Mouse (Mus musculus) layer of hippocampus, adult 18-20 months (tissue): ENCODE measurements around the gene Rreb1. TPM values are rescaled to one million over a fixed set of nuclear protein-coding genes. Genes with fewer than 3 reads are reported as not detected.
A peak's percentile ranks its signal among the peaks of the same experiment; 100 is the strongest.

Source experiments
- DNase-seq, 2 experiments: peaks; one replicate each; pipeline ENCODE4 v3.0.0; 2022; ENCODE audit warnings: low spot score in 2 of 2
- long read RNA-seq: library from polyadenylated mRNA; stranded (forward); transcript quantifications from one replicate; pipeline ENCODE4 v2.0.0, GENCODE M21; 2021
- total RNA-seq, 2 experiments: library from RNA; stranded (reverse); gene quantifications; 2 replicates each; pipeline ENCODE4 v1.2.3; 2021

The Rreb1 gene
- total RNA-seq = 10 to 100 TPM; 75.1 to 85.3 TPM
- long read RNA-seq, partial matches to known transcripts = 17 of 32 reads
- long read RNA-seq, other reads (novel, unspliced or antisense) = 15 of 32 reads

DNA sequence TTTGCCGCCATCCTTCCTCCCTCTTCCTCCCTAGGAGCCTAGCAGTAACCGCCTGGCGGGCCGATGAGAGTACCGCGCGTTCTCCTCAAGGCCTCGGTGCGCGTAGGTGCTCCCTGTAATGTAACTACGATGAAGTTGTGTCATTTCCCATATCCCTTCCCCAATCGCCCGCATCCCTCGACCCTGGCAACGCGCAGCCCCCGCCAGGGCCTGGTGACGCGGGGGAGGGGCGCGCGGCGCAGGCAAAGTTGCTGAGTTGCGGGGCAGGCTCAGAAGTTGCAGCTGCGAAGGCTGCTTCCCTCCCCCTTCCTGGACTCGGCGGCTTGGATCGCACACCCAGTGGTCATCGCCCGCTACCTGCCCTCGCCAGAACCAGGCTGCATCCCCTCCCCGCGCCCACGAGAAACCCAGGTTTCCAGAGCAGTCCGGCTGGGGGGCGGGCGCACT is at the start of gene Rreb1:
TSS of gene Rreb1 (plus strand) at position 254 of the 447 bp plus-strand sequence.
- DNase-seq = peak; percentile 14 to 34

DNA sequence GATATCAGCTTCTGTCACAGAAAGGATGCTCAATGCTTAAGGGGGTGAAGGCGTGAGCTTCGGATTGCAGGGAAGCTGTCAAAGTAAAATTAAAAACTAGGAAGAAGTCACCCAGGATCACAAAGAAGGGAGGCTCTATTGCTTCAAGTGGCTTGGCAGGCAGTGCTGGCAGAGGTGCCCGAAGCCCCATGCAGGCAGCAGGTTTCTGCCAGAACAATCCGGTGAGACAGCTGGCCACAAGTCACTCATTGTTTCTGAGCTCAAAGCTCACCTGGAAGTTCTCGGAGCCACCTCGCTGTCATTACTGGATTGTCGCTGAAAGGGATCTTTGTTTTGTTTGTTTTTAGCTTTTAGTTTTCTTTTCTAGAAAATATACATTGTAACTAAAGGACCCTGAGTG is 49.6 kb upstream of the Rreb1 start:
- DNase-seq = no peak

DNA sequence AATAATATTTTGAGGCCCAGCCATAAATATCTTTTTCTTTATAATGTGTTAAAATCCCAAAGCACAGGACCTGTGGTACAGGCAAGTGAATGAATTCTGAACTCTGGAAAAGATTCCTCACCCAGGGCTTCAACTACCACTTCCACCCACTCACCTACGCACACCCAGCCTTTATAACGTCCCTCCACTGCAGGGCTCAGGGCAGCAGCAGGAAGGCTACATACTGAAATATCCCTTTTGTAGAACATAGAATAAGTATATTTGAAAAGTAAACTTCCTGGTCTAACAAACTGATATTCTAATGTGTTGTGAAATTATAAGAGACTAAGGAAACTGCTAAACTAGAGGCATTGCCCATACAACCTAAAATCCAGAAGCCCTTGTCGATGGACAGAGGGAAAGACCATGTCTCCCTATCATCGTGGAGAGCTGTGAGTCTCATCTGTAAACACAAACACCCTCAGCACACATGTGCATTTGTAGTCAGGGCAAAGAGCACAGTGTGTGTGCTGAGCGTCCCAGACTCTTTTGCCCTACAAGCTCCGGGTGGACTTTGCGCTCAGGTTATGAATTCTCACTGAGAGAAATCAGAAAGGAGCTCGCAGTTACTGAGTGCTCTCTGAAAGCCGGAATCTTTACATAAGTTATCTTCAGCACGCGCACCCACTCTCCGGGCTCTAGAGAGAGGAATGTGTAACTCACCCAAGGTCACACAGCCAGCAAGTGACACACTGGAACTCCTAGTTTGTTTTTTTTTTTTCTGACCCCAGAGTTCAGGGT is 46.1 kb upstream of the Rreb1 start:
- no peak for DNase-seq

DNA sequence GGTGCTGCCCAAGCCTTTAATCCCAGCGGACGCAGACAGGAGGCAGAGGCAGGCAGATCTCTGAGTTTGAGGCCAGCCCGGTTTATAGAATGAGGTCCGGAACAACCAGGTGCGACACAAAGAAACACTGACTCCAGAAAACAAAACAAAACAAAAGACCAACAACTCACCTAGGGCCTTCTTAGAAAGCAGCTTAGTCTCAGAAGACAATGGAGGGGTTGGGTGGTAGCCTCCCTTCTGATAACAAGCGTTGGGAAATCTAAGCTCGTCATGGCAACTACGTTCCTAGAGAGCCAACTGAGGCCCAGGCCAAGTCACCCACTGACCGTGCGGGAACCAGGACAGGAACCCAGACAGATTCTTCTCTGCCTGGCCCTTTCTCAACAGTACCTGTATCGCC is 43.7 kb upstream of the Rreb1 start:
- no peak for DNase-seq

DNA sequence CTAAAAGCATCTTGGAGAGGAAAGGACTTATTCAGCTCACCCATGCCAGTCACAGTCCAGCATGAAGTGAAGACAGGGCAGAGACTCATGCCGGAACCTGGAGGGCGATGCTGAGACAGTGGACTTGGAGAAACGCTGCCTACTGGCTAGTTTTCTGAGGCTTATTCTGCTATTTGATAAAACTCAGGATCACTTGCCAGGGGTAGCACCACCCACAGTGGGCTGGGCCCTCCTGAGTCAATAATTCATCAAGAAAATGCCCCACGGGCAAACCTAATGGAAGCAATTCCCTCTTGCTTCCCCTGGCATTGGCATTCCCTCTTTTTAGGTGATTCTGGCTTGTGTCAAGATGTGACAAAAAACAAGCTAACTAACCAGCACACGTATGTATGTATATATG is 38.1 kb upstream of the Rreb1 start:
- DNase-seq = no peak

DNA sequence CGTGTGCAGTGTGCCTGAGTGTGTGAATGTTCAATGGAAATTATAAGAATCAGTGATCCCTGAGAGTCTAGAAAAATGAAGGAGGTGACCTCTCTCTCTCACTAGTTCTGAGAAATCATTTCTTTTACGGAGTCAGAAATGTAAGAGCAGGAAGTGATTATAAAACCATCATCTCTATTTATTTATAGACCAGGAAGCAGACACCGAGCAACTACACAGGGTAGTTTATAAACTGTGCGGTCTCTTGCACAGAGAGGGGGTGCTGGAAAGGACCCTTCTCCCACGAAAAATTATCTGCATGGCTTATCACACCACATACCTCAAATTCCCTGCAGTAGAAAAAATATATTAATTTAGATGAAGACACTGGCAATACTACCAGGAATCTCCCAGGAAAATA is 37.4 kb upstream of the Rreb1 start:
- DNase-seq = no peak

DNA sequence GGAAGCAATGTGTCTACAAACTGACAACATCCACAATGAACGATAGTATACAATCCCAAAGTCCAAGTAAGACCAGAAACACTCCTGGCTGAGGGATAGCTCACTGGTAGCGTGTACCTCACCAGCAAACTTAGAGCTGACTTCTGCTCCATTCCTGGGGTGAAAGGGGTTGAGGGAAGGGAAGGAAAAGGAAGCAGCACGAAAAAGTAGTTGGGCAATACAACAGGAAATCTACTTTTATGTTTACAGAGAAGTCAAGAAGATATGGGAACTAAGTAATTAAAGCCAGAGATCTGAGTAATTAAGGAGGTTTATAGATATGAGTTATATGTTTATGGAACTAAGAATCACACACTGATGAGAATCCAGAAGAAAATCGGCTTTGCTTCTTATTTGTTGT is 36.0 kb upstream of the Rreb1 start:
- no peak for DNase-seq

DNA sequence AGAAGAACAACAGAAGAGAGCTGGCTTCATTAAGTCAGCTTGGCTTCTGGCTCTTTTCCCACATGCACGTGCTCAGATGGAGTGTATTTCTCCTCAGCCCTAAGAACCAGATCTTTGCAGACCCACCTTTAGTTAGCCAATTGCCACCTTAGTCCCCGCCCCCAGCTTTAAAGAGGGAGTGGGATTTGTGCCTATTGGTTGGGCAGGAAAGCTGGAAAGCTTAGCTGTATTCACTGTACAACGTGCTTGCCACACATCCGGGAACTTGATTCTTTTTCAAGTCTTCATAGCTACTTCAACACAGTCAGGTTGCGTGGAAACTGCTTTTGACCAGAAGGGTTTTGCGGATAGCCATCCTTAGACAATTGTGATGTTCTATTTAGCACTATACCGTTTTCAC is 30.7 kb upstream of the Rreb1 start:
- no peak for DNase-seq

DNA sequence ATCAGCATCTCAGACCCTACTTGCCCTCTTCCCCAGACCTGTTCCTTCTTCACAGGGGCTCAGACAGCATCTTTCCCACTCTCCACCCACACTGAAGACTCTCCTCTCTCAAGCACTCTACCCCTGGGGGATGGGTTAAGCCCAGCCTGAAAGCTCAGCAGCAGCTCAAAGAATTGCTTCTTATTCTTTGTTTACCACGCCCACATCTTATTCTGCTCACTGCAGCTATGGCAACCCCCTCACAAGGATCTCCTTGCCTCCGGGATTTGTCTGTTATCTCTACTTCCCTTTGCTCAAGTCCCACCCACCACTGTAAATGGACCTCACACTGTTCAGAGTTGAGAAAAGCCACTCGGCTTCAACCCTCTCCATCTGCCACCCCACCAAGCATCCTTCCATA is 28.7 kb upstream of the Rreb1 start:
- peak; percentile 3 to 21 for DNase-seq

DNA sequence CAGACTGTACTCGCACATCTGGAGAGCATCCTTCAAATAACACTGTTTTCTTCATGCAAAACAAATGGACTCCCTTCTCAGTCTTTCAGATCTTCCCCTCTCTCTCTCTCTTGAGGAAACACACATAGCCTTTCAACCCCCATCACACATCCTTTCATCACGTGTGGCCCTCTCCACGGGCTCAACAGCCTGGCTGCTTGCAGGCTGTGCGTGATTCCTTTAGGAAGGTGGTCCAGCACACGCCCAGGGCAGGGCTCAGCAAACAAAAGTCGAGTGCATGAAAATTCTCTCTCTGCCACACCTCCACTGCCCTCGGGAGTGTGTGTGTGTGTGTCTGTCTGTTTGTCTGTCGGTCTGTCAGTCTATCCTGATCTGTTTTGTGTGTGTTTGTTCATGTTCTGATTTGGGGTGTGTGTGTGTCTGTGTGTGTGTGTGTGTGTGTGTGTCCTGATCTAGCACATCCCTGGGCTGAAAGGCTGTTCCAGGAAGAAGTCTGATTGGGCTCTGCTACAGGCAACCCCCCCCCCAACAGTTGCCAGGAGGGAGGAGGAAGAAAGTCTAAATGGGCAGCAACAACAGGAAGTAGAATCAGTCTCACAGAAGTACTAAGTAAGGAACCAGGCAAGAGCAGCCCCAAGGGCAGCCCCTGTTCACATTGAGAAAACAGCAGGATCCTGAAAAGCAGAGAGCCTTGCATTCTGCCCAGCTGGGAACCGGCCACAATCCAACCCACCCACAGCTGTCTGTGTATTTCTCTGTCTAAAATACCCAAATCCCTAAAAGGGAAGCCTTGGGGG is 26.8 kb upstream of the Rreb1 start:
- peak; percentile 9 to 34 for DNase-seq

DNA sequence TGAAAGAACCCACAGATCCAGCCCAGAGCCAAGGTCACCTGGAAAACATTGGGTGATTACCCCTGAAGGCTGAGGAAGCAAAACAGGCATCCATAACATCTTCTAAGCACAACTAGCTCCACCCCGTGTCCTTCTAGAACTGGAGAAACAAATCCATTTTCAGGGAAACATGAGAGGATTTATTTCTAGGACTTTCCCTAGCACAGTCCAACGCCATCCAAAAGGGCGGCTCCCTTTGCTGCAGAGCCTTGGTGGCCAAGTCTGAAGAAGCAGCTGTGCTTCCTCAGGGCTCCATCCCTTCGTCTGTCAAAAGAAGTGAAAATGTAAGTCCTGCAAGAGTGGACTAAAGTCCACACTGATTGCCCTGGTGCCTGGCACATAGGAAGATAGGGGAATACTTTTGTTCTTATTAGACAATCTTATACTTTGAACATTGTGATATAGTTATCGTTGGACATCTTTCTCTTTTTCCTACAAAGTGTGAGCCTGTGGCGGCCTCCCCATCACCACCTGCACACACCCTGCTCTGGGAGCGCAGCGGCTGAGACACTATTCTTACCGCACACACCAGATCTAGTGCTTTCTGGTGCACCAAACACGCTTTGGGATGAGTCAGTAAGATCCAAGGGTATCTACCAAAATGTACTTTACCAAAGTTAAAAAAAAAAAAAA is 18.7 kb upstream of the Rreb1 start:
- no peak for DNase-seq

DNA sequence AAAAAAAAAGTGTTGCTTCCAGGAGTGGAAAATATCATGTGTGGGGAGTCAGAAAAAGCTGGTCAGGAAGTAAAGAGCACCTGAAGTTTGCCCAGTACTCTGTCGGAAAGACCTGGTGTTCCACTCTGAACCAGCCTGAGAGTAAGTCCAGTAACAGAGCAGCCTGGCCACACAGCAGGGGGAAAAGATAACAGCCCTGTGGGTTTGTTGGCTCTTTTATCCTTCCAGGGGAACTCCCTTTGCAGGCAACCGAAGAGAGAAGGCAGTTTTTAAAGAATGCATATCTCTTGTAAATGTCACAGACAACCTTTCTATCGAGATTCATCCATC is 18.2 kb upstream of the Rreb1 start:
- no peak for DNase-seq

DNA sequence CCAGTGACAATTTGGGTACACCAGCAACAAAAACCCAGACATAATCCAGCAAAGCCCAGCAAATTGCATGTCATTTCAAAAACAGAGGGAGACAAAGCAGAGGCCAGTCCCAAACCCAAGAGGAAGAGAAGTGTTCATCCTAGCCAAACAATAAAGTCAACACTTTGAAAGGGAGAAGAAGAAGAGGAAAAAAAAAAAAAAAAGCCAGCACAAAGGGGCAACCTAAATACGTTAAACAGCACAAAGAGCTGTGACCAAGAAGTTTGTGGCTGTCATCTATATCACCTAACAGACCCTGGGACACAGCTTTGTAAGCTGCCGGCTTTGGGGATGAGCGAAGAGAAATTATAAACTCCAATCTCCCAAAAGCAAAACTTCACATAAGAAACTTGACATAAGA is 17.8 kb upstream of the Rreb1 start:
- DNase-seq = no peak

DNA sequence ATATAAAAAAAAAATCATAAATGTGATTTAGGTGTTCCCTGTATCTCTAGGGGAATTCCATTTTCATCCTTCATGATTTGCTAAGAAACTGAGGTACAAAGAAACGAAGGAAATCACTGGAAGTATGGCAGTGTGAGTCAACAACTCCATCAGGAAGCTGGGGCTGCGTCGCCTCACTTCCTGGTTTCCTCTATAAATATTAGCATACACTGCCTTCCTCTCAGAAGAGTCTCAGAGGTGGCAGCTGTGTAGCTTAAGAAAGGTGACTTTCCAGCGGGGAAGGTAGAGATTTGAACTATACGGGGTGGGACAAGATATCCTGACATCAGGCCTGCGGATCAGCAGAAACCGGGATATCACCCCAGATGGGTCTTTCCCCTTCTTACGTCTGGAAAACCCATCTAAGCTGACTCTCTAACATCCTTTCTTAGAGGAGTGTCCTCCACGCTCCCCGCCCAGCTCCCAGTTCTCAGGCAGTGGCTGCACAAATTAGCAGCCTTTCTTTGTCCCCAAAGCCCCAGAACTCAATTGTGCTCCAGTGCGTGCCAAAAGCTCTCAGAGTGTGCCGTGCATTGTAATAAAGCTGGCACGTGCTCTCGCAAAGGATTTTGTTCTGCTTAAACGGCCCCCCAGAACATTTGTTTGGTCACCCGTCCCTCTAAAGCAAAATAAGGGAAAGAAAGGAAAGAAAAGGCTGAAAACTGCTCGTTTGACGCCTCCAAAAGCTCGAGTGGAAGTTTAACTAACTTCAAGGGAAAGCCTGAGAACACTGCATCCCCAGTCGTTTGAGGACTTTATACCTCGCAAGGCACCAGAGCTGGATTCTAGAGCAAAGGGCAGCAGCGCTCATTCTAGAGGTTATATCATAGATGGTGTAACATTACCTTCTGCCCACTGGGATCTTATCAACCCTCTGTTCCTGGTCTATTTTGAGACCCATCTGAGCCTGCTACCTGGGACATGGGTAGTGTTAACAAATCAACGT is 17.0 kb upstream of the Rreb1 start:
- DNase-seq = peak in 1 of 2 experiments; percentile 25

DNA sequence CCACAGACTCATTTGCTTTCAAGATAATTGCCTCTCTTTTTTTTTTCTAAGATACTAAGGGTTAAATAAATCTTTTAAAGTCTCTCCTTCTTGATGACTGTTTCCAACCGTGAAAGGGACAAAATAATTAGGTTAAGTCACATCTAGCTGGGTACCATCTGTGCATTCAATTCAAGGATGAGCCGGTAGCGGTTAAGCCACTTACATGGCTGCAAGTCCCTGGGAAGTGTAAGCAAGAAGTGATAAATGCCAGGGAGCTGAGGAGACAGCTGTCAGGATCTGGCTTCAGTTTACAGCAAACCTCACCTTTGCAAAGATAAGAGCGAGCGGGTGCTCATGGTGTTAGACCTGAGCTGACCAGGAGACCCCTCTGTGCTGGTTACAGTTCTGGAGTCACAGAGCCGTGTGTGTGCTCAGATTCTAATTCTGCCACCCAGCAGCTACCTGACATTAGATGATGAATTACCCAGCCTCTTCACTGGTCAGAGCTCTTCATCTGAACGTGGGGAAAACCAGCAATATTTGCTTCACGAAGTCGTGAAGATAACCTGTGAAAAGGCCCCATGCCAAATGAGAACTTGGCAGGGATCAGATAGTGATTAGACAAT is 14.3 kb upstream of the Rreb1 start:
- no peak for DNase-seq

DNA sequence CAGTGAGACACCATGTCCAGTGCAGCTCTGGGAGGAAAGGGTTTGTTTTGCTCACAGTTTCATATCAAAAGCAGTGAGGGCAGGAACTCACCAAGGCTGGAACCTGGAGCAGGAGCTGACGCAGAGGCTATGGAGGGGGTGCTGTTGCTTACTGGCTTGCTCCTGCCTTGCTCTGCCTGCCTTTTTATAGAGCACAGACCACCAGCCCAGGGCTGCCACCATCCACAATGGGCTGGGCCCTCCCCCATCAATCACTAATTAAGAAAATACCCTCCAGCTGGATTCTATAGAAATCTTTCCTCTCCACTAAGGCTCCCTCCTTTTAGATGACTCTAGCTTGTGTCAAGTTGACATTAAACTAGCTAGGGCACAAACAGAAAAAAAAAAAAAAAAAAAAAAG is 8.4 kb upstream of the Rreb1 start:
- DNase-seq = no peak

DNA sequence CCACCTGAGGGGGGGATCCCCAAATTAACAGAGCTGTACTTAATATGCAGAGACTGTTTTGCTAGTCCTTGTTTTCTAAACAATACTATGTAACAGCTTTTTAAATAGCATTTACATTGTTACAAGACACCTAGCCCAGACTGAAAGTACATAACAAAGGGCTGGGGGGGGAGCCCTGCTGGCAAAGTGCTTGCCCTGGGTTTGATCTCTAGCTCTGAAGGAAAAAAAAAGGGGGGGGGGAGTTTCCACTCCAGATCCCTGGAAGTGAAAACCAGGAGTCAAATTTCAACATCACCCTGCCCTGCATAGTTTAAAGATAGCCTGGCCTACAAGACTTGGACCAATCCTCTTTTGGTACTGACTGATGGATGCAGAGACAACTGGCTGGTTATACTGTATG is 4.7 kb upstream of the Rreb1 start:
- no peak for DNase-seq

DNA sequence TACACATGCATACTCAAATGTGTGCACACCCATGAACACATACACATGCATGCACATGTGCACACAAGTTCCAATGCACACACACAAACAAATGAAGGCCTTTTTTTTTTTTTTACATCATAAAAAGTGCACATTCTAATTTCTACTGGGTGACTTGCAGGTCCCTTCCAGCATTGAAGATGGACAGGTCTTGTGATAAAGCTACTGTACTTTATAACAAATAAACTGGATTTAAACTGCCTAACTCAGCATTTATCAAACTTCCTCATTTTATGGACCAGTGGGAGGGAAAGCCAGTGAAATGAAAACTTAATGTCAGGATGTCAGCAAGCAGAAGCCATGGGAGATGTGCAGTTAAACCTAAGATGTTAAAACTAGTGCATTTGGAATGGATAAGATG is 1.5 kb upstream of the Rreb1 start:
- no peak for DNase-seq

DNA sequence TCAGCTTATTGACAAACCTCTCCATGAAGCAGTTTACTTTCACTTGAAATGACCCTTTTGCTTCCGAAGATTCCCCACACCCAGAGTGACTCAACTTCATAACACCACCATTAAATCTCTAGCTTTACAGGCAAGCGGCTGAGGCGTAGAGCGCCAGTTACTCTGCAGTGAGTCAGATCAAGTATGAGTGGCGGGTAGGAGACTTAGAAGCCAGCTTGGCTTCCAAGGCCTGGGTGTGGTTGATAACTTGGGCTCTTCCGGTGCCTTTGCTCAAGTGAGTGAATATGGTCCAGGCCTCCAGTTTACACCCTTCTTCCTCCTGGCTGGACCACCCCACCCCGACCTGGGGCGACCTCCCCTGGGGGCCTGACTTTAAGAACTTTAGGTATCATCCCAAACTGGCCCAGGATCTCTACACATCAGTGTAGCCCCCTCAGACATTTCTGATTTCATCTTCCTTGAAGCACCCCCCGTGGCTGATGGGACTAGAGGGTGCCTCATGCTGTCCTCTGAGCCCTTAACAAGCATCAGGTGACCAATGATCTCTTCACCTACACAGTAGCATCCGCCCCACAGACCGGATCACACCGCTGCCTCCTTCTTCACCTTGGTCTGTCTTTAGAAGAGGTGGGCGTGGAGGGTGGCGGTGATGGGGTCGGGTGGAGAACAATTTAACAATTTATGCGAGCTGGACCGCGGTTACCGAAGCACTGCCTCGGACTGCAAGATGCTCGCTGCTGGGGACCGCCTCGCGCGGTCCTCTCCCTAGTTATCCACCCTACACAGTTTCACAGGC is 651 bp upstream of the Rreb1 start:
- DNase-seq = peak in 1 of 2 experiments; percentile 4
